Mouse (Mus musculus): Measurements from ENCODE around the gene Anxa3.

DNA sequence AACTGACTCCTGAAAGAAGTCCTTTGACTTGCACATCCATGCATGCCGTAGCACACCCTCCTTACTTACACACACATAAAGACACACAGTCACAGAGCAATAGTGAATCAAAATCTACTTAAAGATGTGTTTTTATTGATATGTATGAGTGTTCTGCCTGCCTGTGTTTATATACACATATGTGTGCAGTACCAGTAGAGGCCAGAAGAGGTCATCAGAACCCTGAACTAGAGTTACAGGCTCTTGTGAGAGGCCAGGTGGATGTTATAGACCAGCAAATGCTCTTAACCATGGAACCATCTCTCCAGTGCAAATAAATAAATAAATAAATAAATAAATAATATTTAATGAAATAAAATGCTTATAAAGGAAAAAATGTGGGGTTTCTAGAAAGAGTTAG lies 85.0 kb downstream of the Anxa3 start:
- no peak for TF ChIP-seq GATA1 (IDR thresholded peaks at IDR 0.05; ENCODE audit: borderline replicate concordance, low read length)
- TF ChIP-seq FLI1 (IDR thresholded peaks at IDR 0.05; ENCODE audit: low read length): no peak

All from megakaryocyte, embryonic 14.5 days (primary cell).